Mouse (Mus musculus): ENCODE measurements around the gene Tas2r123. TPM values are rescaled to one million over a fixed set of nuclear protein-coding genes. Genes with fewer than 3 reads are reported as not detected.

Tas2r123 gene
- not detected in 2 replicates for polyA plus RNA-seq (2015; fragmentation: Nextera tagmentation; extraction: Ambion mirVana)

DNA sequence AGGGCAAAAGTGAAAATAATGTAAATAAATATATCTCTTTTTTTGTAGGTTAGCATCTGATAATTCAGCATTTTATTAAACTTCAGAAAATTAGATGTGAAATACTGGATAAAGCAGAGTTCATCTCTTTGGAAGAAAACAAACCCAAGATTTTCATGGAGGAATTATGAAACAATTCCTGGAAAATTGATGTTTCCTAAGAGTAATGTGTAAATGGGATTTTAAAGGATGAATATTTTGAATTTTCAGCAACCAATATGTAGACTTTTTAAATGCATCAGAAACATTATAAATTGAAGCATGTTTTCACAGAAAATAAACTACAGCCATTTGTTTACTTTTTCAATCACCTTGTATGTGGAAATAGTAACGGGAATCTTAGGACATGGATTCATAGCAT lies at the start of gene Tas2r123:
Gene Tas2r123 (plus strand): TSS at position 301 of the 400 bp plus-strand sequence.
- Histone ChIP-seq H3K4me1 (ENCODE audit: insufficient read depth) (no peaks in the 10 kb centered on the region), H3K4me2 (ENCODE audit: low read depth, low read length) (no peak within 1 kb of the TSS), H3K27ac (ENCODE audit: low read depth) (no peak within 1 kb of the TSS), H3K9me3 (ENCODE audit: low read length) (no peaks in the 10 kb centered on the region; the same call in 1 of the 2 replicates), H3K27me3 (ENCODE audit: insufficient read depth, low read length) (no peaks in the 10 kb centered on the region), H3K36me3 (replicated peaks; ENCODE audit: insufficient read depth, low read length) (no peaks in the 10 kb centered on the region), H3K4me3 (ENCODE audit: low read depth, low read length) (no peak within 1 kb of the TSS), H3K9ac (replicated peaks) (no peak within 1 kb of the TSS)
- WGBS (ENCODE audit: insufficient replicate concordance), result 68% methylated on average over 1 of the region's 1 CpGs
- ATAC-seq (no peak), DNase-seq (no peak)
- TF ChIP-seq CTCF (IDR thresholded peaks at IDR 0.05; ENCODE audit: low read depth), result no peak
- no peak for TF ChIP-seq EP300 (IDR thresholded peaks at IDR 0.05; ENCODE audit: low read depth)

DNA sequence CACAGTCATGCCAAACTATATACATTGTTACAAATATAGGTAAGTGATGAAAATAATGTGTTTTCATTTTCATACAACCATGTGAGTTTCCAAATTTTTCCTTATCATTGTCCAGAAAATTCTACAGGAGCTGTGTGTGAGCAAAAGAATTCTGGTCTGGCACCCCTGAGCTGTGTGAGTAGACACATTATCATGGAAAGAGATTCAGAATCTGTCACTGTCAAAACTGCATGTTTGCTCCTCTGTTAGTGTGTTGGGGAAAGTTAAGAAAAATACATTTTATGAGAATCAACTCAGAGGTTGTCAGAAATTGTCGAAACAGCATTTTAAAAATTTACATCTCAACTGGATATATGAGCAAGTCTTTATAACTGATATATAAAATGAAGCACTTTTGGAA lies 44.4 kb upstream of the Tas2r123 start, which contains the start of gene Tas2r117:
Gene Tas2r117 (plus strand): TSS at position 301 of the 400 bp plus-strand sequence.
- no peak within 1 kb of the TSS for H3K27ac ChIP-seq (ENCODE audit: low read depth)

DNA sequence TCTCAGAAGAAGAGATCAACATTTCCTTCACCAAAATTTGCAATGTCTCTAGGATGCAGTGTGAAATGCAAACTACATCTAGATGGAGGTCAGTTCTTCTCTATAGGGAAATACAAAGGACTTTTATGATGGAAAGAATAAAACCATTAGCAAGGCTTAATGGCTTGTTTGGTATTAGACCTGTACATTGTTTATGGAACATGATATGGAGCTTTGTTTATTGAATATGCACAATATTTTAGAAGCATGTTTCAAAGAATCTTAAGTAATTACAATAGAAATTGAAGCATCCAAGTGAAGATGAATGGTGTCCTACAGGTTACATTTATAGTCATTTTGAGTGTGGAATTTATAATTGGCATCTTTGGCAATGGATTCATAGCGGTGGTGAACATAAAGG lies 8.2 kb downstream of the Tas2r123 start, which contains the start of gene Tas2r116:
Gene Tas2r116 (plus strand): TSS at position 301 of the 400 bp plus-strand sequence.
- no peak within 1 kb of the TSS for H3K27ac ChIP-seq (ENCODE audit: low read depth)
- no peak for DNase-seq
- H3K9ac ChIP-seq (replicated peaks), result no peak within 1 kb of the TSS
- H3K36me3 ChIP-seq (replicated peaks; ENCODE audit: insufficient read depth, low read length), result no peaks in the 10 kb centered on the region
- H3K27me3 ChIP-seq (ENCODE audit: insufficient read depth, low read length), result no peaks in the 10 kb centered on the region
- no peak for ATAC-seq
- TF ChIP-seq EP300 (IDR thresholded peaks at IDR 0.05; ENCODE audit: low read depth) (no peak), CTCF (IDR thresholded peaks at IDR 0.05; ENCODE audit: low read depth) (no peak)
- no peak within 1 kb of the TSS for H3K4me2 ChIP-seq (ENCODE audit: low read depth, low read length)
- no peaks in the 10 kb centered on the region; the same call in 1 of the 2 replicates for H3K9me3 ChIP-seq (ENCODE audit: low read length)
- H3K4me1 ChIP-seq (ENCODE audit: insufficient read depth), result no peaks in the 10 kb centered on the region
- WGBS (ENCODE audit: insufficient replicate concordance), result 49% methylated on average over 1 of the region's 1 CpGs
- no peak within 1 kb of the TSS for H3K4me3 ChIP-seq (ENCODE audit: low read depth, low read length)

More for the DNA sequence above, 44.4 kb upstream of the Tas2r123 start, which contains the start of gene Tas2r117:
- no peak within 1 kb of the TSS for H3K4me2 ChIP-seq (ENCODE audit: low read depth, low read length)
- ATAC-seq (no peak), DNase-seq (no peak)
- 60% methylated on average over 1 of the region's 1 CpGs for WGBS (ENCODE audit: insufficient replicate concordance)
- no peaks in the 10 kb centered on the region for H3K4me1 ChIP-seq (ENCODE audit: insufficient read depth)
- H3K36me3 ChIP-seq (replicated peaks; ENCODE audit: insufficient read depth, low read length), result no peaks in the 10 kb centered on the region
- no peak within 1 kb of the TSS for H3K4me3 ChIP-seq (ENCODE audit: low read depth, low read length)
- no peaks in the 10 kb centered on the region for H3K9me3 ChIP-seq (ENCODE audit: low read length)
- H3K9ac ChIP-seq (replicated peaks), result no peak within 1 kb of the TSS
- no peak for TF ChIP-seq CTCF (IDR thresholded peaks at IDR 0.05; ENCODE audit: low read depth)
- TF ChIP-seq EP300 (IDR thresholded peaks at IDR 0.05; ENCODE audit: low read depth), result no peak
- no peaks in the 10 kb centered on the region for H3K27me3 ChIP-seq (ENCODE audit: insufficient read depth, low read length)

DNA sequence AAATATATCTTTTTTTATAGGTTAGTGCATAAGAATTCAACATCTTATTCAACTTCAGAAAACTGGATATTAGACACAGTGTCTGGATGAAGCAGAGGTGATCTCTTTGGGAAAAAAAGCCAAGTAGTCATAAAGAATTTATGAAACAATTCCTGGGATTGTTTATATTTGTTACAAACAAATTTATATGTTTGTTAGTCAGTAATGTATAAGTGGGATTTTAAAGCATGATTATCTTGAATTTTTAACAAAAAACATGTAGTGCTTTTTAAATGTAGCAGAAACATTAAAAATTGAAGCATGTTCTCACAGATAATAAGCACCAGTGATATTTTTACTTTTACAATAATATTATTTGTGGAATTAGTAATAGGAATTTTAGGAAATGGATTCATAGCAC lies 20.8 kb downstream of the Tas2r123 start, which contains the start of gene Tas2r110:
Gene Tas2r110 (plus strand): TSS at position 301 of the 400 bp plus-strand sequence.
- Histone ChIP-seq H3K4me2 (ENCODE audit: low read depth, low read length) (no peak within 1 kb of the TSS), H3K27ac (ENCODE audit: low read depth) (no peak within 1 kb of the TSS), H3K27me3 (ENCODE audit: insufficient read depth, low read length) (no peaks in the 10 kb centered on the region), H3K4me3 (ENCODE audit: low read depth, low read length) (no peak within 1 kb of the TSS), H3K36me3 (replicated peaks; ENCODE audit: insufficient read depth, low read length) (no peaks in the 10 kb centered on the region), H3K4me1 (ENCODE audit: insufficient read depth) (no peaks in the 10 kb centered on the region), H3K9me3 (ENCODE audit: low read length) (no peaks in the 10 kb centered on the region), H3K9ac (replicated peaks) (no peak within 1 kb of the TSS)
- ATAC-seq (no peak), DNase-seq (no peak)
- TF ChIP-seq EP300 (IDR thresholded peaks at IDR 0.05; ENCODE audit: low read depth) (no peak), CTCF (IDR thresholded peaks at IDR 0.05; ENCODE audit: low read depth) (no peak)

DNA sequence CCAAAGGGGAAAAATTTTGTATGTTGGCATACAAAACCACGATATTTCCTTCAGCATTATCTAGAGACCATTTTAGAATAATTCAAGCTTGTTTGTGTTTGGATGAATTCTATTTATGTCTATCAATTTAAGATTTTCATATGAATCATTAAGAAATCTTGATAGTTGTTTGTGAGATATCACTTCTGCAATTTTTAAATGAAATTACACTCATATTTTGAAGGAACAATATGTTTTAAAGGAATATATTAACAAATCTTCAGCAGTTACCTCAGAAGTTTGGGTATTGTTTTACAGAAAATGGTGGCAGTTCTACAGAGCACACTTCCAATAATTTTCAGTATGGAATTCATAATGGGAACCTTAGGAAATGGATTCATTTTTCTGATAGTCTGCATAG lies 45.8 kb downstream of the Tas2r123 start, which contains the start of gene Tas2r113:
Gene Tas2r113 (plus strand): TSS at position 301 of the 400 bp plus-strand sequence.
- Histone ChIP-seq H3K4me3 (ENCODE audit: low read depth, low read length) (no peak within 1 kb of the TSS), H3K27ac (ENCODE audit: low read depth) (no peak within 1 kb of the TSS), H3K4me1 (ENCODE audit: insufficient read depth) (no peaks in the 10 kb centered on the region), H3K27me3 (ENCODE audit: insufficient read depth, low read length) (no peaks in the 10 kb centered on the region), H3K4me2 (ENCODE audit: low read depth, low read length) (no peak within 1 kb of the TSS), H3K9me3 (ENCODE audit: low read length) (no peaks in the 10 kb centered on the region), H3K36me3 (replicated peaks; ENCODE audit: insufficient read depth, low read length) (no peaks in the 10 kb centered on the region), H3K9ac (replicated peaks) (no peak within 1 kb of the TSS)
- no peak for TF ChIP-seq EP300 (IDR thresholded peaks at IDR 0.05; ENCODE audit: low read depth)
- no peak for TF ChIP-seq CTCF (IDR thresholded peaks at IDR 0.05; ENCODE audit: low read depth)
- DNase-seq, result no peak
- ATAC-seq, result no peak
- WGBS (ENCODE audit: insufficient replicate concordance), result 59% methylated on average over 1 of the region's 1 CpGs

Other genes starting within 250 kb of the Tas2r123 start
- gene A630073D07Rik, start 195.6 kb upstream of the Tas2r123 start, polyA plus RNA-seq (2015; fragmentation: Nextera tagmentation; extraction: Ambion mirVana), result not detected in 2 replicates
- gene Tas2r120, start 190.2 kb upstream of the Tas2r123 start, polyA plus RNA-seq (2015; fragmentation: Nextera tagmentation; extraction: Ambion mirVana), result not detected in 2 replicates
- not detected in 2 replicates for gene Tas2r121, start 146.1 kb upstream of the Tas2r123 start, polyA plus RNA-seq (2015; fragmentation: Nextera tagmentation; extraction: Ambion mirVana)
- not detected in 2 replicates for gene Tas2r122, start 135.2 kb upstream of the Tas2r123 start, polyA plus RNA-seq (2015; fragmentation: Nextera tagmentation; extraction: Ambion mirVana)
- gene Tas2r115, start 109.1 kb upstream of the Tas2r123 start, polyA plus RNA-seq (2015; fragmentation: Nextera tagmentation; extraction: Ambion mirVana), result not detected in 2 replicates
- gene Tas2r124, start 92.4 kb upstream of the Tas2r123 start, polyA plus RNA-seq (2015; fragmentation: Nextera tagmentation; extraction: Ambion mirVana), result not detected in 2 replicates
- gene Tas2r102, start 85.0 kb upstream of the Tas2r123 start, polyA plus RNA-seq (2015; fragmentation: Nextera tagmentation; extraction: Ambion mirVana), result not detected in 2 replicates
- not detected in 2 replicates for gene Tas2r136, start 69.0 kb upstream of the Tas2r123 start, polyA plus RNA-seq (2015; fragmentation: Nextera tagmentation; extraction: Ambion mirVana)
- gene Tas2r117, start 44.3 kb upstream of the Tas2r123 start, polyA plus RNA-seq (2015; fragmentation: Nextera tagmentation; extraction: Ambion mirVana), result not detected in 2 replicates
- gene Tas2r116, start 8.3 kb downstream of the Tas2r123 start, polyA plus RNA-seq (2015; fragmentation: Nextera tagmentation; extraction: Ambion mirVana), result not detected in 2 replicates
- not detected in 2 replicates for gene Tas2r110, start 20.9 kb downstream of the Tas2r123 start, polyA plus RNA-seq (2015; fragmentation: Nextera tagmentation; extraction: Ambion mirVana)
- gene Tas2r113, start 45.9 kb downstream of the Tas2r123 start, polyA plus RNA-seq (2015; fragmentation: Nextera tagmentation; extraction: Ambion mirVana), result not detected in 2 replicates
- not detected in 2 replicates for gene Tas2r125, start 62.5 kb downstream of the Tas2r123 start, polyA plus RNA-seq (2015; fragmentation: Nextera tagmentation; extraction: Ambion mirVana)
- not detected in 2 replicates for gene Tas2r129, start 104.0 kb downstream of the Tas2r123 start, polyA plus RNA-seq (2015; fragmentation: Nextera tagmentation; extraction: Ambion mirVana)
- not detected in 2 replicates for gene Tas2r131, start 110.8 kb downstream of the Tas2r123 start, polyA plus RNA-seq (2015; fragmentation: Nextera tagmentation; extraction: Ambion mirVana)
- gene Tas2r109, start 133.8 kb downstream of the Tas2r123 start, polyA plus RNA-seq (2015; fragmentation: Nextera tagmentation; extraction: Ambion mirVana), result not detected in 2 replicates
- not detected in 2 replicates for gene Tas2r103, start 190.0 kb downstream of the Tas2r123 start, polyA plus RNA-seq (2015; fragmentation: Nextera tagmentation; extraction: Ambion mirVana)
- gene Tas2r140, start 208.7 kb downstream of the Tas2r123 start, polyA plus RNA-seq (2015; fragmentation: Nextera tagmentation; extraction: Ambion mirVana), result not detected in 2 replicates